Mouse (Mus musculus): ENCODE data around the gene B9d1. TPM values are rescaled to one million over a fixed set of nuclear protein-coding genes. Genes with fewer than 3 reads are reported as not detected.

B9d1 gene
- polyA plus RNA-seq, 1 experiment, result 11.8 TPM

DNA sequence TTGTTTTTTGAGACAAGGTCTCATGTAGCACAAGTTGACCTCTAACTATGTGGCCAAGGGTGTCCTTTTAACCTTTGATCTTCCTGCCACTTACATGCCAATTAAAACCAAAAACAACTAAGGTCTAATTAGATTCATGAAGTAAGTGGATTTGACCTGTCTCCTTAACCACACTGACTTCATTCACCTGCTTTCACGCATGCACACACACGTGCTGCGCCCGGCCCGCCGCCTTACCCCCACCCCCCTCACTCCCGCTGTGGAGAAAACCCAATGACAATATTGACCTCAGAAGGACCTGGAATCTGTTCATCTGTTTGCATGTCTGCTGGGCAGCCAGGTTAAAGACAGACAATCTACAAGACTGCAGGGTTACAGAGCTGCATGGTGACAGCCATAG, 35.7 kb downstream of the B9d1 start:
- no peaks in the 10 kb centered on the region for H3K27me3 ChIP-seq (ENCODE audit: control insufficient read depth, insufficient read depth, low read length)
- H3K4me3 ChIP-seq (ENCODE audit: low read depth, low read length), result no peak overlapping the region
- TF ChIP-seq POLR2A (IDR thresholded peaks at IDR 0.05; ENCODE audit: low read depth, low read length), result no peak
- TF ChIP-seq CTCF (IDR thresholded peaks at IDR 0.05; ENCODE audit: extremely low read depth, insufficient read length, insufficient replicate concordance, low read depth, low read length), result no peak
- H3K27ac ChIP-seq (ENCODE audit: insufficient read depth, low read depth, low read length), result no peak overlapping the region
- H3K4me1 ChIP-seq (ENCODE audit: control insufficient read depth, insufficient read depth, insufficient read length, low read length), result no peaks in the 10 kb centered on the region
- 94% methylated on average over 7 of the region's 7 CpGs for WGBS
- H3K36me3 ChIP-seq (ENCODE audit: control insufficient read depth, insufficient read depth, low read length), result peaks cover 2% of the 10 kb centered on the region

- no peak overlapping the region for H3K27ac ChIP-seq (ENCODE audit: insufficient read depth, low read depth, low read length)
- 89% methylated on average over 2 of the region's 2 CpGs for WGBS
- TF ChIP-seq CTCF (IDR thresholded peaks at IDR 0.05; ENCODE audit: extremely low read depth, insufficient read length, insufficient replicate concordance, low read depth, low read length), result no peak
- peaks cover 6% of the 10 kb centered on the region for H3K36me3 ChIP-seq (ENCODE audit: control insufficient read depth, insufficient read depth, low read length)
- no peaks in the 10 kb centered on the region for H3K4me1 ChIP-seq (ENCODE audit: control insufficient read depth, insufficient read depth, insufficient read length, low read length)
- no peak overlapping the region for H3K4me3 ChIP-seq (ENCODE audit: low read depth, low read length)
- no peaks in the 10 kb centered on the region for H3K27me3 ChIP-seq (ENCODE audit: control insufficient read depth, insufficient read depth, low read length)
Observed at GRCm38 (mm10) chr11:61541106-61541505, 36.2 kb downstream of the B9d1 start.

DNA sequence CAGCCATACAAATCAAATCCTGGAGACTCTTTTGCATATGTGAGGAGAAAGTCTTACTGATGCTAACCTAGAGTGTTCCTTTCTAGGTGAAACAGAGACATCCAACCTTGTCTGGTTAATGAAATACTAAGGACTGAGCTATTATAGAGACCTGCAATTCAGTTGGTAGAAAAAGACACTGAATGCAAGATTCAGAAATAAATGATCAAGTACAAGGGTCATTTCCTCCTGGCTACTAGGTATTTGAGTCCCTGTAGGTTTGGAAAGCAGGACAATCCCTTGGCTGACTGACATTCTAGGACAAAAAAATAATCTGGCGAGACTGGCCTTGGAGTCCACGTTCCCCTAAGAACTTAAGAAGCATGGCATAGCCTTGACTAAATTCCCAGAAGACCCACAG, 40.6 kb downstream of the B9d1 start:
- no peak overlapping the region for H3K27ac ChIP-seq (ENCODE audit: insufficient read depth, low read depth, low read length)
- H3K4me1 ChIP-seq (ENCODE audit: control insufficient read depth, insufficient read depth, insufficient read length, low read length), result peaks cover 3% of the 10 kb centered on the region; the same call in 1 of the 2 replicates
- no peak overlapping the region for H3K4me3 ChIP-seq (ENCODE audit: low read depth, low read length)
- H3K27me3 ChIP-seq (ENCODE audit: control insufficient read depth, insufficient read depth, low read length), result no peaks in the 10 kb centered on the region
- TF ChIP-seq POLR2A (IDR thresholded peaks at IDR 0.05; ENCODE audit: low read depth, low read length) (no peak), CTCF (IDR thresholded peaks at IDR 0.05; ENCODE audit: extremely low read depth, insufficient read length, insufficient replicate concordance, low read depth, low read length) (no peak)
- H3K36me3 ChIP-seq (ENCODE audit: control insufficient read depth, insufficient read depth, low read length), result peaks cover 8% of the 10 kb centered on the region
- WGBS, result 77% methylated on average over 2 of the region's 2 CpGs

- H3K27me3 ChIP-seq (ENCODE audit: control insufficient read depth, insufficient read depth, low read length), result no peaks in the 10 kb centered on the region
- H3K4me3 ChIP-seq (ENCODE audit: low read depth, low read length), result no peak overlapping the region
- TF ChIP-seq POLR2A (IDR thresholded peaks at IDR 0.05; ENCODE audit: low read depth, low read length) (no peak), CTCF (IDR thresholded peaks at IDR 0.05; ENCODE audit: extremely low read depth, insufficient read length, insufficient replicate concordance, low read depth, low read length) (no peak)
- H3K27ac ChIP-seq (ENCODE audit: insufficient read depth, low read depth, low read length), result no peak overlapping the region
- peaks cover 8% of the 10 kb centered on the region for H3K36me3 ChIP-seq (ENCODE audit: control insufficient read depth, insufficient read depth, low read length)
- WGBS, result 65% methylated on average over 10 of the region's 10 CpGs
- peaks cover 3% of the 10 kb centered on the region; the same call in 1 of the 2 replicates for H3K4me1 ChIP-seq (ENCODE audit: control insufficient read depth, insufficient read depth, insufficient read length, low read length)
Observed at GRCm38 (mm10) chr11:61546452-61546851, 41.5 kb downstream of the B9d1 start.

- H3K36me3 ChIP-seq (ENCODE audit: control insufficient read depth, insufficient read depth, low read length), result peaks cover 8% of the 10 kb centered on the region
- H3K4me3 ChIP-seq (ENCODE audit: low read depth, low read length), result no peak overlapping the region
- WGBS, result 93% methylated on average over 4 of the region's 4 CpGs
- TF ChIP-seq CTCF (IDR thresholded peaks at IDR 0.05; ENCODE audit: extremely low read depth, insufficient read length, insufficient replicate concordance, low read depth, low read length) (no peak), POLR2A (IDR thresholded peaks at IDR 0.05; ENCODE audit: low read depth, low read length) (no peak)
- H3K27ac ChIP-seq (ENCODE audit: insufficient read depth, low read depth, low read length), result no peak overlapping the region
- peaks cover 3% of the 10 kb centered on the region; the same call in 1 of the 2 replicates for H3K4me1 ChIP-seq (ENCODE audit: control insufficient read depth, insufficient read depth, insufficient read length, low read length)
- no peaks in the 10 kb centered on the region for H3K27me3 ChIP-seq (ENCODE audit: control insufficient read depth, insufficient read depth, low read length)
Observed at GRCm38 (mm10) chr11:61547710-61548109, 42.8 kb downstream of the B9d1 start.

GRCm38 (mm10) chr11:61550631-61551030, 45.7 kb downstream of the B9d1 start:
- no peak overlapping the region for H3K27ac ChIP-seq (ENCODE audit: insufficient read depth, low read depth, low read length)
- H3K4me3 ChIP-seq (ENCODE audit: low read depth, low read length), result no peak overlapping the region
- H3K36me3 ChIP-seq (ENCODE audit: control insufficient read depth, insufficient read depth, low read length), result peaks cover 6% of the 10 kb centered on the region; the same call in 1 of the 2 replicates
- no peaks in the 10 kb centered on the region for H3K27me3 ChIP-seq (ENCODE audit: control insufficient read depth, insufficient read depth, low read length)
- TF ChIP-seq POLR2A (IDR thresholded peaks at IDR 0.05; ENCODE audit: low read depth, low read length) (no peak), CTCF (IDR thresholded peaks at IDR 0.05; ENCODE audit: extremely low read depth, insufficient read length, insufficient replicate concordance, low read depth, low read length) (no peak)
- peaks cover 3% of the 10 kb centered on the region; the same call in 1 of the 2 replicates for H3K4me1 ChIP-seq (ENCODE audit: control insufficient read depth, insufficient read depth, insufficient read length, low read length)

GRCm38 (mm10) chr11:61553015-61553754, 48.2 kb downstream of the B9d1 start:
- H3K4me1 ChIP-seq (ENCODE audit: control insufficient read depth, insufficient read depth, insufficient read length, low read length), result no peaks in the 10 kb centered on the region

More at GRCm38 (mm10) chr11:61553015-61553754, 48.2 kb downstream of the B9d1 start:
- 77% methylated on average over 3 of the region's 3 CpGs for WGBS
- H3K27ac ChIP-seq (ENCODE audit: insufficient read depth, low read depth, low read length), result no peak overlapping the region
- TF ChIP-seq POLR2A (IDR thresholded peaks at IDR 0.05; ENCODE audit: low read depth, low read length) (no peak), CTCF (IDR thresholded peaks at IDR 0.05; ENCODE audit: extremely low read depth, insufficient read length, insufficient replicate concordance, low read depth, low read length) (no peak)
- H3K4me3 ChIP-seq (ENCODE audit: low read depth, low read length), result no peak overlapping the region
- no peaks in the 10 kb centered on the region for H3K36me3 ChIP-seq (ENCODE audit: control insufficient read depth, insufficient read depth, low read length)
- H3K27me3 ChIP-seq (ENCODE audit: control insufficient read depth, insufficient read depth, low read length), result no peaks in the 10 kb centered on the region
